Mouse (Mus musculus): ENCODE results near the gene Dstyk.

The Dstyk gene

DNA sequence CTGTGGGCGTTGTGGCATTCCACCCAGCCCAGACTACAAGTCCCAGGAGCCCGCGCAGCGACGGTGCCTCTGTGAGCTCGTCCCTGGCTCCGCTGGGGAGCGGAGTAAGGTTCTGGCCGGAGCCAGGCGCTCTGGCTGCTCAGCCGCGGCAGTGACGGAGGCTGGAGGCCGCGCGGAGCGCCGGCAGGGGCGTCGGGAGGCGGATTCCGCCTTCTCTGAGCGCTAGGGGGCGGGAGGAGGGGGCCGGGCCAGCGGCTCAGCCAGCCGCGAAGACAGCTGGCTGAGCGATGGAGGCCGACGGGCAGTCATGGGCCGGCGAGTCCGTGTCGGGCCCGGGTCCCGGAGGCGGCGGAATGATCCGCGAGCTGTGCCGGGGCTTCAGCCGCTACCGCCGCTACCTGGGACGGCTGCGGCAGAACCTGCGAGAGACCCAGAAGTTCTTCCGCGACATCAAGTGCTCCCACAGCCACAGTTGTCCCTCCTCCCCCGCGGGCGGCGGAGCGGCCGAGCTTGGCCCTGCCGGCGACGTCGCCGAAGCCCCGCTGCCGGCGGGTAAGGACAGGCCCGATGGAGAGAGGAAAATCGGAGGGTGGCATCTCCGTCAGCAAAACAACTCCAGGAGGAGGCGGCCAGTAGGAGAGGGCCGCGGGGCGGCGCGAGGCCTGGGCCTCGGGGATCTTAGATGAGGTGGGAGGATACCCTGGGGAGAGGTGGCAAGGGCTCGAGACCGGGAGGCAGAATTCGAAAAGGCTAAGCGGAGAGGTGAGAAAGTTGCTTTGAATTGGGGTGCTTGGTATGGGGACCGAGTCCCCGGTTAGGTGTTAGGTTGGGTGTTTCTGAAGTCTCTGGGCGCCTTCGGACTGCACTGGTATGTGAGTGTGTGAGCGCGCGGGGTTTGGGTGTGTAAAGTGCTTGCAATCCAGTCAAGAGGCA lies at the start of gene Dstyk:
Gene Dstyk, plus strand, starts transcription at position 237 of the 933 bp plus-strand sequence.
- DNase-seq = peak; percentile 97

DNA sequence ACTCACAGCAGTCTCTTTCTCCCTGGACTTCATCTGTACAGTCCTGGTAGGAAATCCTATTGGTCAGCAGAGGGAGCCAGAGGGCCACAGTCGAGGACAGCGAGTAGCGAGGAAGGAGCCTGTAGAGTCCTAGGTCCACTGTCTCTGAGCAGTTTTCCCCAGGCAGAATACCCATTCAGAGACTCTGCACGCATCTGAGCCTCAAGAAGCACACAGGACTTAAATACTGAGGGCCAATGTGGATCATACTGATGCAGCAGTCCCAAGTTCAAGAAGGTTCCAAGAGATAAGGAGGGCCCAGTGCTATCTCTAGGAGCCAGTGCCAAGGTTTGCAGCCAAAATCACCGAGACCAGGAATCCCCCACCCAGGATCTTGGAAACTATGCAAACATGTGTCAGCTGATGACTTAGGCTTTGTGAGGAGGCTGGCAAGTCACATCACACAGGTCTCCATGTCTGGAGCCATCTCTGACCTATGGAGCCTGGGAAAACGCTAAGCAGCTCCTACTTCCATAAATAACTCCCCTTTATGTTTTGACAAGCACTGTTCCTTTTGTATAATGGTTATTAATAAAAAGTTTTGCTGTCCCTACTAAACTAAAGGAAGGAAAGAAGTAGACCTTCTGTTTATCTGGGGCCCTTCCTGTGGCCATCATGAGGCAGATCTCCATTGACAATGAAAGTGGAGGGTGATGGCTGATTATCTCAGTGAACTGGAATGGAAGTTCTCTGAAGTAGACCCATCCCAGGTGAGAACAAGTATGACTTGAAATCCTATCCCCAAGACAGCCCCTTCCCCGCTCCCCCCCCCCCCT lies 49.5 kb upstream of the Dstyk start:
- peak; percentile 93 for DNase-seq

DNA sequence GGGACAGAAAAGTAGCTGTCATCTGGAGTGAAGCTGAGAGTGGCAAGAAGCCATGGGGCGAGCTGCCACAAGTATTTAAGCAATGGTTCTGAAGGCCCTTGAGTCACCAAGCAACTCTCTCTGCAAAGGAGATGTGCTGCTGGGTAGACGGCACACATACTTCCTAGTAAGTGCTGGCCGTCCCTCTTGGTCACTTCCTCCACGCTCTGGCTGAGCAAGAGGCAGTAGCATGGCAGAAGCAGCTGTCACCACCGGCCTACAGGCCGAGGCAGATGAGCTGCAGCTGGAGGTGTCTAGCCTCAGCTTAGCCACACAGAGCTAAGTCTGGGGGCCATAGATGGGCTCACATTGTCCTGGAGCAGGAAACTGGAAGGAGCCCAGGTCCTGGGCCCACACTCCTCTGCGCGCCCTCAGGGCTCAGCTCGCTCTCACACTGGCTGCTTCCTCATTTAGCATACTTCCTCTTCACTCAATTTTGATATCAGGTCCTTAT lies 46.6 kb upstream of the Dstyk start:
- peak; percentile 82 for DNase-seq

DNA sequence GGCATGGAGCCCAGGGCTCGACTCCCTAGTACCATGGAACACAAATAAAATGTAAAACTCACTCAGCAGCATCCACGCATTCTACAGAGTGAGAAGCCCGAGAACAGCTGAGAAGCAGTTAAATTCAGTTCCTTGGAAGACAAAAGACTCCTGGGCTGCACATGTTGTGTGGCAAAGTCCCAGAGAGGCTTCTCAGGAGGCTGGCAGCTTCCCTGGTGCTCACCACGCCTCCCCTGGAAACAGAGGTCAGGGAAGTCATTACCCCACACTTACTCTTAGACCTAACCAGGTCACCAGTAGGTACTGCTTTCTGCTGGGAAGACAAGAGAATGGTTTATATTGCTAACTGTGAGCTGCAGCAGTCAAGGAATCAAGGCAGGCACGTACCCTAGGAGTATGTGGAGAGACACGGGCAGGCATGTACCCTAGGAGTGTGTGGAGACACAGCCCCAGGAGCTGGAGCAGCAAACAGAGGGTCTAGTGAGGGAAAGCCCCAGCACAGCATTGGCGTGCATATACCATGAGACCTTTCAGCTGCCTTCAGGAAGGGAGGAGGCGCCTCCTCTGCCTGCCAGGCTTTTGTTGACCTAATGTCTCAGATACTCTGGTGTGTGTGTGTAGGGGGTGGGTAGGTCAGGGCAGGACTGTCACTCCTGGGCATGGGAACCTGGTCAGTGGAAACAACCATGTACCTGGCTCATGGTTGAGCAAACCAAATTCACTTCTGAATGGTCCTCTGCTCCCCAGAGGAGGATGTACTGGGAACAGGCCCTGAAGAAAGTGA lies 45.9 kb upstream of the Dstyk start:
- DNase-seq = no peak

DNA sequence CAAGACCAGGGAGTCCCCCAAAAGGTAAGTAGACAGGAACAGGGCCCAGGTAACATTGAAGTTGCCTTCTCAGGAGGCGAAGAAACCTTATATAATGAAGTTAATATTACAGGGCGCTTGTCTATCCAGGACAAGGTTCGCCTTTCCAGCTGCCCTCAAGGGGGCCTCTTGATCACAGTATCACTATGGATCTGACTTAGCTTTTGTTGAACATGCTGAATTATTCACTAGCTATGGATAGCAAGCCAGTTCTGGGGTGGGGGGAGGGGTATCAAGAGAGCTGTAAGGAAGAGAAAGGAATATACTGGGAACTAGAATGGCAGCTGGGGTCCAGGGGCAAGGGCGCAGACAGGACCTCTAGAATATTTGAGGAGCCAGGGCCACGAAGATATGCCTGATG lies 45.0 kb upstream of the Dstyk start:
- DNase-seq = no peak

DNA sequence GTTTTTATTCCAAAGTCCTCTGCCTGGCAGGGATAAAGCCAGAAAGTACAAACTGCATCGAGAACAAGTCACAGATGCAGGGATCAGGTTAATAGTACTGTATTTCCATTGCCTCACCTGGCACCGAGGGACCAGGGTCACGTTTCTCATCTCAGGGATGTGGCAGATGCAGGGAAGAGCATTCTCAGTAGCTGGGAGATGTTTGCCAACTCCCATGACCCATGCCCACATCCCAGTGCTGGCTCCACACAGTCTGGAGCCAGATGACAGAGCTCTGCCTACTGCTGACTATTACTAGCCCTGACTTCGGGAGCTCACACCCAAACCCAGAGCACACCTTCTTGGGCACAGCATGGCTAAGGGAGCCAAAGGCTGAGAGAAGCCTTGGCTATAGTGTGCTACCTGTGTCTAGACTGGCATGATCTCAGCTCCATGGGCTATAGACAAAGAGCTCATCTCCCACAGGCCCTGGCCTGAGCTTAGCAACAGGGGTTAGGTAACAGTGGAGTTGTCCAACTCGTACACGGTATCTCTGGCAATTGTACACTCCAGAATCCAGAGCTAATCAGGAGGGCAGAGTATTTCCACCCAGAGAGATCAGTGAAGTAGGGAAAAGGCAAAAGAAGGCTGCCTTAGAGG lies 44.3 kb upstream of the Dstyk start:
- DNase-seq = no peak

DNA sequence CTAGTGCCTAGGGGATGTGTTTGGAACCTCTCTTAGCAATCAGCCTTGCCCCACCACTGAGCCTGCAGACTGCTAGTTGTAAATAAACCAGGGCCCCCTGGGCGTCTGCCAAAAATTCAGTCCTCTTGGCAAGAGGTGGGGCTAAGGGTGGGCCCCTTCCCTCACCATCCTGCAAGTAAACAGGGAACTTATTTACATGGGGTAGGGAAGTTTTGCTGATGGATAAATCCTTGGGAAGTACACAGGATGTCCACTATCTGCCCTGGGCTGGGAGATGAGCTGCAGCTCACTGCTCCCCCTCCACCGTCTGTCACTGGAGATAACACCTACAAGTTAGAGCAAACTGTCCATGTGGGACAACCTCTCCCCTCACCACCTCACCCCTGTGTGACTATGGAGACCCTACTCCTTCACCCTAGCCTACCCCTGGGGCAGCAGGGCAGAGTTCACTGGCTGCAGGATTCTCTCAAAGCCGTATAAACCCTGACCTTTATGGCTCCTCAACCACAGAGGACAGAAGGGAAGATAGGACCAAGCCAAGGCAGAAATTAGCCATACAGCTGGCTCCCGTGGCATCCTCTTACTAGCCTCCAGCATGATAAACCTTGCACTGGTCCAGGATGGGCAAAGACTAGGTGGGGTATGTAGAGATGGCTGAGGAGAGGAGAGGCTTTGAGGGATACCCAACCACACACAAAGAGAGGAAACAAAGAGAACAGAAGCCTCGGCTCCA lies 43.0 kb upstream of the Dstyk start:
- DNase-seq = peak; percentile 88

DNA sequence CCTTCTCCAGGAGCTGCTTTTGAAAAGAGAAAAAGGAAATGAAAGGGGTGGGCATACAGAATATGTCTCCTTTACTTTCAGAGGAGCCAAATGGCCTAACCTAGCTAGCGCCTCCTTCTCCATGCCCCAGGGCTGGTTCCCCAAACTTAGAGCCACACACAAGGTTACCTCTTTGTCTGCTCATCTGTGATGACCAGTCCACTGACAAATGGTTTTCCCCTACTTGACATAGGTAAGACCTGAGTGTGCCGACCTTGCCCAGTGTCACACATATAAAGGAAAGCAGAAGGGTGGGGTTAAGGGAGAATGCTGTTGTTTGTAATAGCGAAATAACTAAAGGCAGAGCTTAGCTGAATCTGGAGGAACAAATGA lies 42.5 kb upstream of the Dstyk start:
- no peak for DNase-seq

DNA sequence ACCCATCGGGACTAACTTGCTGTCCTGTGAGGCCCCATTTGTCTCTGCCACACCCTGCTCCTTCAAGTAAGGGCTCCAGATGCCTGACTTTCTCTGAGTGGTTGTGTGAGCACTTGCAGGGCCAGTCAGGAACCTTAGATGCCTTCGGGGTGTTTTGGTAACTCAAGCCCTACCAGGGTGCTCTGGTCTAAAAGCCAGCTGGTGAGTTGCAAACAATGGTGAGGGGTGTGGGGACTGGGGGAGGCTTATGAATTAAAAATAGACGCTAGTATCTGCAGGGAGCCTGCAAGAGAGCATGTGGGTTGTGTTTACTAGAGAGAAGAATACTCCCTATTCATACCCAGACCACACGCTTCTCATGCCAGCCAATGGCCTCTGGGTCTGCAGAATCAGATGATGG lies 42.1 kb upstream of the Dstyk start:
- DNase-seq = no peak

DNA sequence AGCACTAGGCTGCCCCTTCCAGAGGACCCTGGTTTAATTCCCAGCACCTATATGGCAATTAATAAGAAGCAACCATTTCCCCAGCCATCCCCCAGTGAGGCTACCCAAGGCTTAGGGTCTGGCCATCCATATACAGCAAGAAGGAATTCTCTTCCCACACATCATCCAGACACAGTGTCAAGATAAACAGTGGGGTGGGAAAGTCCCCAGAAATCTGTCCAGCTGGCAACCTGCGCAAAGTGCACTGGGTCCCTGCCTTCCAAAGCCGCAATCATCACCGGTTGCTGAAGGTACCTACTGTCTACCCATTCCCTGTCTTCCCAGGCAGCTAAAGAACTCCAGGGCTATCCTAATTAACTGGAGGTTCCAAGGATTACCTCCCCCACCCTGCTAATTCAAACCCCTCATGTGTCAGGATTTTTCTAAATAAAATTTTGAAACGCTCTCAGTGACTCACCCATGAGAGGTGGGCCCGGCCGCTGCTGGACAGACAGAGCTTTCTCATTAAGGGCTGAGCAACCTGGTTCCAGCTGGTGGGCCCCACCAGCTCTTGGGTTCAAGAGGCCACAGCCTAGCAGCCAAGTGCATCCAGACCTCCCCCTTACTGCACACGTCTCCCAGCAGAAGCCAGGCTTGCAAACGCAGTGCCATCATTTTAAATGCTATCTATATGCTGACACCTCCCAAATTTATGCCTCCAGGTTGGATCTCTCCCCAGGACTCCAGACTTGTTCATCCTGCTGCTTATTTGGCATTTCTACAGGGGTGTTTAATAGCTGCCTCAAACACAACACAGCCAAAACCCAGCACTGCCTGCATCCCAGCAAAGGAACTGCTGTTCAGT lies 40.9 kb upstream of the Dstyk start:
- DNase-seq = no peak

DNA sequence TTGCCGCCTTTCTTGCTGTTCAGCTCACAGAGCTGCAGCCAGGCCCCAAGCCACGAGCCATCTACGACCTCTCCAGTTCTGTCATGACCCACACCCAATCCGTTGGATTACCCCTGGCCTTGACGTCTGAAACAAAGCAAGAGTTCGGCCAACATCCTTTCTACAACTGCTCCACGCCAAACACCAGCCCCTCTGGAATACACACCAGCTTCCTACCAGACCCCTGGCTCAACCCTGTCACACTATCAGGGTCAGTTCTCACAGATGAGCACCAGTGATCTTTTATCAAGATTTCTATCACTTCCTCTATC lies 40.3 kb upstream of the Dstyk start:
- DNase-seq = peak; percentile 57

DNA sequence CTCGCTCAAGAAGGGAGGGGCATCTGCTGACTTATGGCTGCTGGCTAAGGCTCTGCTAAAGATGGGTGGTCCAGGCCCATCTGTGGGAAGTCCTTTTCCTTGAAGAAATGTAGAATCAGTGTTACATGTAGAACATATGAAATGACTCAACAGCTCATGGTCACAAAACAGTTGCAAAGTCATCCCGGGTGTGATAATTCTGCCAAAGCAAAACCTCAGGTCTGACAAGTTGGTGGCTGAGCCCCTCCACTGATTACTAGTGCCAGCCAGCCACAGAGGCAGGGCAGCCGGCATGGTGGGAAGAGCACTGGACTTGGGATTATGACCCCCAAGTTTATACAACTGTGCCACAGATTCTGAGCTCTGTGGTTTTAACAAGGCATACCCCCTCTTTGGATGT lies 39.5 kb upstream of the Dstyk start:
- DNase-seq = no peak

DNA sequence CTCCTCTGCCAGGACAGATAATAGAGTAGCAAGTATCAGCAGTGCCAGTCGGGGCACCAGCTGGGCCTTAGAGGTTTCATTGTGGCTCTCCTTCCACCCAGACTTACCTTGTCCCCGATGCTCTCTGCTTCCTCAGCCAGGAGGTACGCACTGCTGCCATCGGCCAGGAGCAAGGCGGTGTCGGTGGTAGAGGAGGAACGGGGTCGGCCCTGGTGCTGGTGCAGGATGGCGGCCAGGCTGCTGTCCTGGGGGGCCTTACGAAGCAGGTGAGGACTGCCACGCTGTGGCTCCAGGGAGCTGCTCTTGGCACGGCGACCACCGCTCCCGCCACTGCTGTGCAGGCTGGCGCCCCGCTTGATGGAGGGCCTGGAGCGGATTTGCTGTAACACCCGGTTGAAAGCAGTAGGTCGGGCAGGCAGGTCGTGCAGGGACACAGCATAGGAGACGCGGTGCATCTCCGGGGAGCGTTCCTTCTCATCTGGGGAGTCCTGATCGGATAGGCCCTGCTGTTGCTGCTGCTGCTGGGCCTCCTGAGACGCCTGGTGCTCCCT lies 36.7 kb upstream of the Dstyk start:
- DNase-seq = no peak

DNA sequence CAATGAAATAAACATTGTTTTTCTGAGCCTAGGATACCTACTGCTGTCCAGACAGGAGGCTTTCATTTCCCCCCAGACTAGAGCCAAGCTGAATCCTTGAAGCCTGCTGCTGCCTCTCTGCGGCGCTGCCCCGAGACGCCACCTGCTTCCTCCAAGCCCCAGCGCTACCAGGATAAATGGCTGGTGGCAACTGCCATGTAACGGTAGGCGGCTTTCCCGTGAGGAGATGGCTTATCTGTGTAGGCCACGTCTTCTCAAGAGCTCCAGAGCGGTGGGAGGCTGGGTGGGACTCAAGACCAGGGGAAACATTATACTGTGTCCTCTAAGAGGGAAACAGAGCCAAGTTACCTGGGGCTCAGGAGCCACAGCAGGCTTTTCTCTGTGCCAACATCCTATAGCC lies 35.4 kb upstream of the Dstyk start:
- DNase-seq = peak; percentile 14

DNA sequence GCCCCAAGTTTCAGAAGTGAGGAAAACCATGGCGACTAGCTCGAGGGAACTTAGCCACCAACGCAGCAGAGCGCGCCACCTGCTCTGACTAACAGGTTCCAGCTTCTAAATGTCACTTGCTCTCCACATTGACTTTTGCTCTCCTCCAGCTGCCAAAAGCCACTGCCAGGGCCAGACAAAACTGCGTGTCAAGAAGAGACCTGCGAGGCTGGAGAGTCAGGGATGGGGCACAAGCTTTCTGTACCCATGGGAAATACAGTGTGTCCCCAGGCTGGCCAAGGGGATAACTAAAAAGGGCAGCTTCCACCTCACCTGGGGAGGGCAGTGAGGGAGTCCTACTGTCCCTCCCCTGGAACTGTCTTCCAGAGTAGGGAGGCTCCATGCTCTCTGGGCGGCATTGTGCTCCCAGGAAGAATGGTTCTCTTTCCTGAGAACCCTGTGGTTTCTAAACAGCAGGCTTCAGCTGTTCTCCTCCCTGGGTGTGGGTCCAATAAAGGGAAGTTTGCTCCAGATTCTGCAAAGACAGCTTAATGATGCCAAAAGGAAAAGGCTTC lies 33.3 kb upstream of the Dstyk start:
- peak; percentile 62 for DNase-seq

DNA sequence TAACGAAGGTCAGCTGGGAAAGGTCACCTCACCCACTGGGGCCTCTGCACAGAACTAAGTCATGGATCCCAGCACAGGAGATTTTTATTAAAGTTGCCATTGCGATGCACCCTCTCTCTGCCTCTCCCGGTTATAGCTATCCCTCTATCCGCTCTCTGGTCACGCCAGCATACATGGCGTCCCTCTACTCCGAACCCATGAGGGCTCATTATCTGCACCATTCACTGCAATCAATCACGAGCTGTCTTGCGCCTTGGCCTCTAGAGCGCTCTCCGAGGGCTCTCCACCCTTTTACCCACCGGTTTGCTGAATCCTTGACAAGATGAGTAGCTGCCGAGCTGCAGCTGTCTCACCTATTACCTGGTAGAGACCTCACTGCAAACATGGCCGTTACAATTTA lies 32.1 kb upstream of the Dstyk start:
- DNase-seq = no peak

DNA sequence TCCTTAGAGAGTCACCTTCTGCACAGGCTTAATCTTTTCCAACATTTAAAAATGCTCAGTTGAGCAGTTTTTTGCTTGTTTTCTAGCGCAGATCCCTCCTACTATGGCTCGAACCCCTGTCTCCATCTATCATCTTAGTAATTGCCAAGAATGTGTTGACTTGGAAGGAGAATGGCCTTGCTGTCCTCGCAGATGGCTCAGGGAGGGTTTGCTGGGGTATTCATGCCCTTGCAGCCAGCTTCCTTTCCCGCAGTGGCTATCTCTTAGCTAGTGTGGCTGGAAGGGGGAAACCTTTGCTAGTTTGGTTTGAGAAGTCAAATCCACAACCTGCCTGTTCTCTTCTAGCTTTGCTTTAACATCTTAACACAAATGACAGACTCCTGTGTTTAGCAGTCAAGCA lies 31.6 kb upstream of the Dstyk start:
- no peak for DNase-seq

DNA sequence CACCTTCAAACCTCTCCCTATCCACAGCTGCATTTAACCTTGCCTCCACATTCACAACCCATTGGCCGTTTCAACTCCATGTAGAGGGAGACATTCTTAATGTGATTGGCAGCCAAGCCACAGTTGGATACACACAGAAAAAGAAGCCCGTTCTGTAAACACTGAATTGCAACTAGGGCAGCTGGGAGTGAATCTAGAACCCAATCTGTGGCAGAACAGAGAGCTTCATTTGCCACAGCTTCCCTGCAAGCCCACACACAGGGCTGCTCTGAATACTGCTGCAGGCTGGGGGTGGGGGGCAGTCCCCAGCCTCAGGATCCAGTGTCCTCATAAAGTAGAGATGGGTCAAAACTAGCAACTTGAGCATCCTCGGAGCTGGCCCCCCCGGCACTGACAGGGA lies 31.1 kb upstream of the Dstyk start:
- DNase-seq = no peak

DNA sequence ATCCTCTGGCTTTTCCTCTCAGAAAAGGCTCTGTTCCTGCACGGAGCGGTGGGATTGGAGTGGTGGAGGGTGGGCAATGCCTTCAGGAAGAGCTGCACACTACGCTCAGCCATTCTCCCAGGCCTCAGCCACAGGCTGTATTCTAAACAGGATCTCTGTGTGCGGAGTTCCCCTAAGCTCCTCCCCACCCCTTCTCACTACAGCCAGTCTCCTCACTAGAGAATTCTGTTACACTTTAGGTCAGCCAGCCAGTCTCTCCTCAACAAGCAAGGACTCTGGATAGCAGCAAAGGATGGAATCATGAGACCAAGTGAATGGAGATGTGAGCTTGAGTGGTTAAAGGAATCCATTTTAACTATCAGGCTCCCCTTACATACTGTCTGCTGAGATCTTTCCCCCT lies 29.4 kb upstream of the Dstyk start:
- DNase-seq = peak; percentile 59
